Mouse (Mus musculus) forelimb bud, embryonic 11.5 days (tissue): Measurements from ENCODE around the gene Adh7.

Source experiments
- DNase-seq: peaks from one replicate; pipeline ENCODE4 v3.0.0-alpha.2; 2012; ENCODE audit warnings: low read depth, low spot score

The Adh7 gene

GRCm38 (mm10) chr3:138217631-138218264 lies at the start of gene Adh7:
Adh7 (plus strand) TSS chr3:138217760.
- DNase-seq = no peak

GRCm38 (mm10) chr3:138173291-138173690 lies 44.3 kb upstream of the Adh7 start:
- DNase-seq = no peak

- DNase-seq = no peak
Measured at GRCm38 (mm10) chr3:138175551-138175950, 42.0 kb upstream of the Adh7 start.

- DNase-seq = no peak
Measured at GRCm38 (mm10) chr3:138182019-138182418, 35.5 kb upstream of the Adh7 start.

GRCm38 (mm10) chr3:138183371-138183770 lies 34.2 kb upstream of the Adh7 start:
- no peak for DNase-seq

- DNase-seq = no peak
Measured at GRCm38 (mm10) chr3:138185290-138185689, 32.3 kb upstream of the Adh7 start.

- peak; percentile 17 for DNase-seq
Measured at GRCm38 (mm10) chr3:138185995-138186930, 31.3 kb upstream of the Adh7 start.

- DNase-seq = no peak
Measured at GRCm38 (mm10) chr3:138192260-138192659, 25.3 kb upstream of the Adh7 start.

GRCm38 (mm10) chr3:138193683-138194302 lies 23.8 kb upstream of the Adh7 start, which contains the start of gene 4930579F01Rik:
4930579F01Rik (minus strand) TSS chr3:138193825.
- no peak for DNase-seq

GRCm38 (mm10) chr3:138197093-138197492 lies 20.5 kb upstream of the Adh7 start:
- no peak for DNase-seq

GRCm38 (mm10) chr3:138197556-138197955 lies 20.0 kb upstream of the Adh7 start:
- no peak for DNase-seq

- peak; percentile 93 for DNase-seq
Measured at GRCm38 (mm10) chr3:138197973-138198721, 19.4 kb upstream of the Adh7 start.

GRCm38 (mm10) chr3:138198722-138199068 lies 18.9 kb upstream of the Adh7 start:
- DNase-seq = no peak

GRCm38 (mm10) chr3:138208821-138209220 lies 8.7 kb upstream of the Adh7 start:
- DNase-seq = no peak

- no peak for DNase-seq
Measured at GRCm38 (mm10) chr3:138210432-138211075, 7.0 kb upstream of the Adh7 start.

GRCm38 (mm10) chr3:138212431-138212951 lies 5.1 kb upstream of the Adh7 start:
- no peak for DNase-seq

- DNase-seq = peak; percentile 18
Measured at GRCm38 (mm10) chr3:138215395-138215989, 2.1 kb upstream of the Adh7 start.

- no peak for DNase-seq
Measured at GRCm38 (mm10) chr3:138216091-138216490, 1.5 kb upstream of the Adh7 start.

- DNase-seq = no peak
Measured at GRCm38 (mm10) chr3:138221116-138221515, 3.6 kb downstream of the Adh7 start.

- no peak for DNase-seq
Measured at GRCm38 (mm10) chr3:138222511-138222910, 5.0 kb downstream of the Adh7 start.
